Mouse (Mus musculus) forebrain, postnatal 0 days (tissue): ENCODE measurements around the gene Itpr1. TPM values are rescaled to one million over a fixed set of nuclear protein-coding genes. Genes with fewer than 3 reads are reported as not detected.

Source experiments
- ATAC-seq: fragments of 200-750 bp; cut with Nextera tagmentation; 2 replicates; pipeline ENCODE4 v1.8.0; 2017; ENCODE audit warnings: mild to moderate bottlenecking, moderate library complexity
- DNase-seq: peaks from one replicate; pipeline ENCODE4 v3.0.0-alpha.2; 2015
- H3K27ac ChIP-seq: fragments of 300-500 bp; sonication (generic); 2 replicates; pipeline ENCODE4 v1.5.1; 2014; ENCODE audit warnings: low read depth, mild to moderate bottlenecking, antibody characterized with exemption, low read length, moderate library complexity, mixed read lengths
- H3K27me3 ChIP-seq: fragments of 300-500 bp; sonication (generic); 2 replicates; pipeline ENCODE4 v1.6.1; 2014; ENCODE audit warnings: mild to moderate bottlenecking, low read length, mixed read lengths; ENCODE audit not compliant: insufficient read depth
- H3K36me3 ChIP-seq: fragments of 300-500 bp; sonication (generic); 2 replicates; pipeline ENCODE4 v1.6.1; 2014; ENCODE audit warnings: mild to moderate bottlenecking, moderate library complexity; ENCODE audit not compliant: insufficient read depth
- H3K4me1 ChIP-seq: fragments of 300-500 bp; sonication (generic); 2 replicates; pipeline ENCODE4 v1.6.1; 2014; ENCODE audit warnings: antibody characterized with exemption; ENCODE audit not compliant: insufficient read depth
- H3K4me2 ChIP-seq: fragments of 300-500 bp; sonication (generic); 2 replicates; pipeline ENCODE4 v1.6.1; 2014; ENCODE audit warnings: low read depth, mild to moderate bottlenecking, moderate library complexity
- H3K4me3 ChIP-seq: fragments of 300-500 bp; sonication (generic); 2 replicates; pipeline ENCODE4 v1.5.1; 2014; ENCODE audit warnings: low read depth, low read length, mixed read lengths
- H3K9ac ChIP-seq: fragments of 300-500 bp; sonication (generic); 2 replicates; pipeline ENCODE4 v1.6.1; 2014; ENCODE audit warnings: mild to moderate bottlenecking
- H3K9me3 ChIP-seq: fragments of 300-500 bp; sonication (generic); 2 replicates; pipeline ENCODE4 v1.6.1; 2016; ENCODE audit warnings: low read length
- CTCF ChIP-seq: sonication (generic); IDR thresholded peaks from 2 replicates; pipeline ENCODE4 v1.5.1; 2016; ENCODE audit warnings: antibody characterized with exemption, control low read depth, low read depth
- WGBS: fragments of 180-500 bp; shearing (Covaris S2); extraction: QIAGEN DNeasy Blood & Tissue Kit; methylation state at CpG from one replicate; pipeline ENCODE4 v1.1.7; 2014; 5-methylcytosine and 5-hydroxymethylcytosine counted together
- polyA plus RNA-seq: library from polyadenylated mRNA; unstranded; fragments of >200 nt; fragmentation: Nextera tagmentation; extraction: Ambion mirVana; gene quantifications from 2 replicates; pipeline ENCODE4 v1.2.1, GENCODE M21; 2015
- total RNA-seq: library from RNA; depleted of rRNA; stranded (reverse); fragments of >200 nt; gene quantifications from 2 replicates; pipeline ENCODE4 v1.2.3, GENCODE M21; 2014

Gene Itpr1
- total and polyA plus RNA-seq, 2 experiments from 2014 or later: 5.5 to 39.6 TPM

DNA sequence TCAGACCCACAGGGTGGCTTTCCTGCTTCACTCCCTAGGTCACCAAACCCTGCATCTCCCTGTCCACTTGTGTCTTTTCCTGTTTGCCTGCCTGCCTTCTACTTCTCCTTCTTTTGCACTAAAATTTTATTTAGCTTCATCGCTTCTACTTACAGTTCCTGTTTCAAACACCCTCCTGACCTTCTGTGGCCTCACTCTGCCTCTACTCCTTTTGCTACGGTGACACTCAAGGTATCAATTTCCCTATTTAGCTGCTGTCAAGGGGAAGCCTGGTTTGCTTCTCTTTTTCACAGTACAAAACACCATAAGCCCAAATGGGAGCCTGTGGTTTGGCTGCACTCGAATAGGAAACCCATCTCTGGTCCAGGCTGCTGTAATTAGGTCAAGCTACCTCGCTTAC, 15.8 kb upstream of the Itpr1 start:
- DNase-seq (no peak), ATAC-seq (no peak)
- Histone ChIP-seq H3K36me3 (no peaks in the 10 kb centered on the region), H3K4me1 (no peaks in the 10 kb centered on the region), H3K27me3 (no peaks in the 10 kb centered on the region), H3K9ac (no peak overlapping the region), H3K4me3 (no peak overlapping the region), H3K27ac (no peak overlapping the region), H3K9me3 (no peaks in the 10 kb centered on the region), H3K4me2 (no peak overlapping the region)
- no peak for TF ChIP-seq CTCF
- WGBS: 71% methylated on average over 4 of the region's 4 CpGs

DNA sequence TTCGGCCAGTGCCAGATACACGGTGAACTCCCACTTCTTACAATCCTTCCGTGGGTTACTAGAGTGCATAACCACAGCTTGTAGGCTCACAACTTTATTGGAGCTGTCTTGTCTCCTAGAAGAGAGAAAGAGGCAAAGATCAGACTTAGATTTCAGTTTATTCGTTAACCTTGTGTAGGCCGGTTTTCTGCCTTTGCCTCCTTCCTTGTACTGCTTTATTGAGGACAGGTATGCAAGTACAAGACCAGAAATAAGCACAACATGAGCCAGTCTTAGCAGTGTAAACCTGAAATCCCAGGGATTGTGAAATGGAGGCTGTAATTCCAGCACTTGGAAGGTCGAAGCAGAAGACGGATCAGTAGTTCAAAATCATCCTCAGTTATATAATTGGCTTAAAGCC, 14.6 kb upstream of the Itpr1 start:
- H3K4me3 ChIP-seq: no peak overlapping the region
- DNase-seq (no peak), ATAC-seq (no peak)
- 93% methylated on average over 7 of the region's 7 CpGs for WGBS
- H3K4me1 ChIP-seq: no peaks in the 10 kb centered on the region
- no peaks in the 10 kb centered on the region for H3K36me3 ChIP-seq
- no peak for TF ChIP-seq CTCF
- no peaks in the 10 kb centered on the region for H3K27me3 ChIP-seq
- no peak overlapping the region for H3K9ac ChIP-seq
- no peak overlapping the region for H3K4me2 ChIP-seq
- no peaks in the 10 kb centered on the region for H3K9me3 ChIP-seq
- no peak overlapping the region for H3K27ac ChIP-seq

DNA sequence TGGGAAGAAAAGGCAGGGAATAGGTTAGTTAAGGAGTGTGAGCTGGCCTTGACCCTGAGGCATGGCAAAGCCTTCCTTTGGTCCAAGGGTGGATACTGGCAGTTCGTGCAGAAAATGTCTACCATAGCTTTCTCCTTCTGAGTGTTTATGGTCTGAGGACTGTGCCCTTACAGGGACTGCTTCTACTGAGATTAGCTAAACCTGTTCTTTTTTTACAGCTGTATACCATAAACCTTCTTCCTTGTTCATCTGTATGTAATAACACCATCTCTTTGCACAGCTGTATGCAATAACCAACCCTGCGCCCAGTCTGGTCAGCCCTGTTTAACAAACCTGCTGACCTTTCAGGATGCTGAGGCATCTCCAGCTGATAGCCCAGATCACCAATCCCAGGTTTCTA, 8.6 kb upstream of the Itpr1 start:
- no peak overlapping the region for H3K4me3 ChIP-seq
- DNase-seq: no peak
- 97% methylated on average over 2 of the region's 2 CpGs for WGBS
- no peak for ATAC-seq
- H3K4me1 ChIP-seq: no peaks in the 10 kb centered on the region
- H3K36me3 ChIP-seq: no peaks in the 10 kb centered on the region
- H3K4me2 ChIP-seq: no peak overlapping the region
- H3K9ac ChIP-seq: no peak overlapping the region
- TF ChIP-seq CTCF: no peak
- no peaks in the 10 kb centered on the region for H3K27me3 ChIP-seq
- no peaks in the 10 kb centered on the region for H3K9me3 ChIP-seq
- no peak overlapping the region for H3K27ac ChIP-seq

DNA sequence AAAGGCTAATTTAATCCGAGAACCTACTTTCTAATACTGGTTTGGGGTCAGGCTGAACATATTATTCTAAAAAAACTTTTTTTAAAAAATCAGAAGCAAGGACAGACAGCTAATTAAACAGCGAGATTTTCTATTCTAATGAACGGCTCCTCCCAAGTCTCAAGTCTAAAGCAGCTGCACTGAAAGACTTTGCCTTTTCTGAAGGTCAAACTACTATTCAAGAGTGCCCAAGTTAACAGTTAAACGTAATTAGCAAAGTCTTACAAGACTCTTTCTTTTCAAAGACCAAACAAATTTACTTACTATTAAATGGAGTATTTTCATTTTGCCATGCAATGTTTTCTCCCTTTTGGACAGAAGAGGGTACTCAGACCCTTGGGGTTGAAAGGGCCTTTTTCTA, 6.8 kb upstream of the Itpr1 start:
- DNase-seq: no peak
- H3K4me2 ChIP-seq: no peak overlapping the region
- WGBS: 53% methylated on average over 4 of the region's 4 CpGs

DNA sequence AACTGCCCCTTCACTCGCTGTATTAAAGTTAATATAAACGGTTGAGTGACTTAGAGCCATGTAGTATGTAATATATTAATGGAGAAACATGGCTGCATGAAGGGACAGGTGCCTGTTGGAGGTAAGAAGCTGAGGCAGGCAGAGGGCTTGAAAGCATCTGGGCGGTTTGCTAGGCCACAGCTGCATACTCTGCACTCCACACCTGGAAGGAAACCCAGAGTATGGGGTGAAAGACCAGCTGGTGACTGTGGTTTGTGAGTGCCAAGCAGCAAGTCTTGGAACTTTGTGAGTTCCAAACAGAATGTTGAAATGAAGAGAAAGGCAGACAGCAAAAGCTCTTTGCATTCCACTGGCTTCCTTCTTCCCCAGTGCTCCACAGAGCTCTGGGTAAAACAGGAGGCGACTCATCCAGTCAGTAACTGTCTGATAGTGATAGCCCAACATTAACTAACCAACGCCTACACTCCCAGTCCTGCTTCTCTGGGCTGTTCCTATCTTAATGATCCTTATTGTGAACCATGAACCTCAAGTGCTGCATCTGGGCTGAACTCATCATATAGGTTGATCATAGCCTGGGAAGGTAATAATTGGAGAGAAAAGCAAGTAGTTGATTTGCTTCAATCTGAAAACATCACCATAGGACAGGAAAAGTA, 5.9 kb upstream of the Itpr1 start:
- 85% methylated on average over 5 of the region's 5 CpGs for WGBS

More for the DNA sequence above, 6.8 kb upstream of the Itpr1 start:
- no peak for TF ChIP-seq CTCF
- Histone ChIP-seq H3K36me3 (no peaks in the 10 kb centered on the region), H3K27me3 (no peaks in the 10 kb centered on the region), H3K9me3 (no peaks in the 10 kb centered on the region), H3K4me3 (no peak overlapping the region), H3K27ac (no peak overlapping the region), H3K9ac (no peak overlapping the region), H3K4me1 (no peaks in the 10 kb centered on the region)
- ATAC-seq: no peak

DNA sequence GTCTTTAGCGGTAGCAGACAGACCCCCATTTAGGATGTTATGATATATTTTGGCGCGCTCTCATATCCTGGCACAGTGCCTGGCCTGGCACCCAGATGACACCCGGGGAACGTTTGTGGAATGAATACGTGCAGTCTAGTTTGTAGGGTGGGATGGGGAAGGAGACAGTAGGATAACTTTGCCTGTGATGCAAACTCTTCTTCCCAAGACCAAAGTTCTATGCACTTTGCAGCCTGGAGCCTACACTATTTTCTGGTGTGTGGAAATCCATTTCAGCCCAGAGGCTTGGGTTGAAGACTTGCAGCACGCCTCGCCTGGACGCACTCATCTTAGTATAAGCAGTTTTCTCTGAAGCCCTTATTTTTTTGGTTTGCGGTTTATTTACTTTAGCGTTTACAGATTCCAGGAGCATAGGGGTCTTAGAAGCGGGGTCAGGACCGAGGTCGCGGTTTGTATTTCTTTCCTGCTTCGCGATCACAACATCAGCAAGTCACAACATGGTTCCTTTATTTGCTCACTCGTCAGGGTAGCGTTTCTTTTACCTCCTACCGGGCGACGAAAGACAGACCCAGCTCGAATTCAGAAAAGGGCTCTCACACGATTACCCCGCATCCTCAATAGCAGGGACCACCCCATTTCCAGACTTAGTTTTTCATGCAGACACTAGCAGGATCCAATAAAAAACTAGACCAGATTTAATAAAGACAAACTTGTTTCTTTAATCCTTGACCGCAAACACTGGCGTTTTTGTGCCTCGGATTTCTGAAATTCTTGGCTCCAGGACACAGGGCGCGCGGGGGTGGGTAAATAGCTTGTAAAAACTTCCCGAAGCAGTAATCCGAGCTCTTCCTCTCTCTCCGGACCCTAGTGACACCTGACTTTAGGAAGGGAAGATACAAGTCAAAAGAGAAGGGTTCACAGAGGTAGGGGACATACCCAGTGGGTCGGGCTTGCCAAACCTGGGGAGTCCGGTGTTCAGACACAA, 708 bp upstream of the Itpr1 start:
- Histone ChIP-seq H3K9ac (peak overlapping the region; percentile 57), H3K36me3 (no peaks in the 10 kb centered on the region; the same call in 1 of the 2 replicates), H3K4me3 (peak overlapping the region; percentile 78), H3K27ac (0 out of 2 replicates have a peak overlapping the region, but pooled peaks have one; percentile 9), H3K9me3 (no peaks in the 10 kb centered on the region), H3K4me1 (peaks cover 6% of the 10 kb centered on the region; the same call in 1 of the 2 replicates), H3K4me2 (peak overlapping the region; percentile 96), H3K27me3 (no peaks in the 10 kb centered on the region)
- 4% methylated on average over 36 of the region's 36 CpGs for WGBS
- ATAC-seq (no peak), DNase-seq (peak; percentile 22)
- TF ChIP-seq CTCF: no peak

More for the DNA sequence above, 5.9 kb upstream of the Itpr1 start:
- Histone ChIP-seq H3K4me1 (no peaks in the 10 kb centered on the region; the same call in 1 of the 2 replicates), H3K9ac (no peak overlapping the region), H3K4me3 (no peak overlapping the region), H3K9me3 (no peaks in the 10 kb centered on the region), H3K36me3 (no peaks in the 10 kb centered on the region), H3K27me3 (no peaks in the 10 kb centered on the region), H3K4me2 (no peak overlapping the region), H3K27ac (no peak overlapping the region)
- no peak for ATAC-seq
- DNase-seq: no peak
- TF ChIP-seq CTCF: no peak
